Comparison of ENCODE assay signal across 20 mouse cellular contexts in the genomic region with DNA sequence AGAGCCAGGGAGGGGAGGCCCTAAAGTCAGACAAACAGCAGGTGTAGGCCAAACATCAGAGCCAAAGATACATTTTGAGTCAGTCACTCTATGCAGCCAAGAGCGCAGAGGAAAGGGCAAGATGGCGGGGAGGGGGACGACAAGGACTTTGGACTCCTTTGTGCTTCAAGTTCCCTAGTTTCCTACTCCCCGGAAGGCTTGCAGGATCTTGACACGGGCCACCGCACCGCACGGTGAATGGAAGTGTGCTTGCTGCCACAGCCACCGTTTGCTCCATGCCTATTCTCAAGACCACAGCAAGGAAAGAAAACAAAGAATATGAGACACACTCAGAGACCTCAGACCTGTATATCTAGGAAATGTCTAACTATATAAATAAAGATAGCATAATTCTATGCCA.
"Had no signal": no experiment of that assay in that cellular context is flagged by ENCODE, and none has a peak within 500 bp of the region (broad histone marks: within the 10 kb centered on the region; RNA-seq: fewer than 3 reads in every experiment).

No protein-coding gene starts in this region.

- H3K4me3 ChIP-seq: intestine, embryonic 15.5 days; layer of hippocampus, adult 2 months; limb, embryonic 12.5 days; limb, embryonic 15.5 days; midbrain, embryonic 12.5 days; midbrain, embryonic 15.5 days; neural tube, embryonic 12.5 days; neural tube, embryonic 15.5 days; stomach, embryonic 15.5 days had no signal

- H3K36me3 ChIP-seq: intestine, embryonic 15.5 days; limb, embryonic 12.5 days; limb, embryonic 15.5 days; midbrain, embryonic 12.5 days; midbrain, embryonic 15.5 days; neural tube, embryonic 12.5 days; neural tube, embryonic 15.5 days; stomach, embryonic 15.5 days had no signal

- DNase-seq: left cerebral cortex, postnatal 4 days; liver, postnatal 0 days; lung, embryonic 14.5 days; right cerebral cortex, adult 18-20 months; right cerebral cortex, postnatal 14 days; right cerebral cortex, postnatal 4 days; thymus, postnatal 25 days had no signal

- H3K4me1 ChIP-seq: midbrain, embryonic 15.5 days; stomach, embryonic 15.5 days had no signal

- H3K4me2 ChIP-seq: intestine, embryonic 15.5 days; limb, embryonic 12.5 days; limb, embryonic 15.5 days; liver, embryonic 11.5 days; lung, embryonic 14.5 days; midbrain, embryonic 12.5 days; midbrain, embryonic 15.5 days; neural tube, embryonic 12.5 days; neural tube, embryonic 15.5 days; stomach, embryonic 15.5 days had no signal

- H3K27ac ChIP-seq: intestine, embryonic 15.5 days; layer of hippocampus, adult 2 months; limb, embryonic 12.5 days; limb, embryonic 15.5 days; liver, embryonic 14.5 days; macrophage; midbrain, embryonic 12.5 days; midbrain, embryonic 15.5 days; neural tube, embryonic 12.5 days; neural tube, embryonic 15.5 days; stomach, embryonic 15.5 days had no signal

- ATAC-seq: intestine, embryonic 15.5 days; liver, postnatal 0 days; lung, postnatal 0 days; midbrain, embryonic 15.5 days had no signal

- H3K9ac ChIP-seq: intestine, embryonic 15.5 days; limb, embryonic 12.5 days; limb, embryonic 15.5 days; liver, embryonic 14.5 days; liver, postnatal 0 days; lung, embryonic 14.5 days; midbrain, embryonic 12.5 days; midbrain, embryonic 15.5 days; neural tube, embryonic 12.5 days; neural tube, embryonic 15.5 days; stomach, embryonic 15.5 days had no signal

- H3K9me3 ChIP-seq: intestine, embryonic 15.5 days; limb, embryonic 12.5 days; limb, embryonic 15.5 days; midbrain, embryonic 12.5 days; midbrain, embryonic 15.5 days; neural tube, embryonic 12.5 days; neural tube, embryonic 15.5 days; stomach, embryonic 15.5 days had no signal

- H3K27me3 ChIP-seq: intestine, embryonic 15.5 days; limb, embryonic 12.5 days; limb, embryonic 15.5 days; midbrain, embryonic 12.5 days; midbrain, embryonic 15.5 days; neural tube, embryonic 12.5 days; neural tube, embryonic 15.5 days; stomach, embryonic 15.5 days had no signal
